Mouse (Mus musculus) midbrain, embryonic 12.5 days (tissue): ENCODE measurements around the gene Npr2. TPM values are rescaled to one million over a fixed set of nuclear protein-coding genes. Genes with fewer than 3 reads are reported as not detected.

Experiments
- ATAC-seq: fragments of 200-750 bp; cut with Nextera tagmentation; 2 replicates; pipeline ENCODE4 v1.8.0; 2017; ENCODE audit warnings: low read depth, moderate TSS enrichment, moderate library complexity; ENCODE audit not compliant: low FRiP score
- H3K27ac ChIP-seq: fragments of 300-500 bp; sonication (generic); replicated peaks from 2 replicates; pipeline ENCODE4 v1.5.1; 2016; ENCODE audit warnings: mild to moderate bottlenecking
- H3K27me3 ChIP-seq: fragments of 300-500 bp; sonication (generic); 2 replicates; pipeline ENCODE4 v1.6.1; 2016; ENCODE audit warnings: mild to moderate bottlenecking
- H3K36me3 ChIP-seq: fragments of 300-500 bp; sonication (generic); 2 replicates; pipeline ENCODE4 v1.6.1; 2016
- H3K4me1 ChIP-seq: fragments of 300-500 bp; sonication (generic); 2 replicates; pipeline ENCODE4 v1.6.1; 2016
- H3K4me2 ChIP-seq: fragments of 300-500 bp; sonication (generic); replicated peaks from 2 replicates; pipeline ENCODE4 v1.6.1; 2016; ENCODE audit warnings: mild to moderate bottlenecking, moderate library complexity
- H3K4me3 ChIP-seq: fragments of 300-500 bp; sonication (generic); 2 replicates; pipeline ENCODE4 v1.5.1; 2016; ENCODE audit warnings: mild to moderate bottlenecking
- H3K9ac ChIP-seq: fragments of 300-500 bp; sonication (generic); replicated peaks from 2 replicates; pipeline ENCODE4 v1.6.1; 2016; ENCODE audit warnings: mild to moderate bottlenecking, moderate library complexity
- H3K9me3 ChIP-seq: fragments of 300-500 bp; sonication (generic); 2 replicates; pipeline ENCODE4 v1.6.1; 2016; ENCODE audit warnings: mild to moderate bottlenecking
- WGBS: fragments of 180-500 bp; shearing (Covaris S2); methylation state at CpG from one replicate; pipeline ENCODE4 v1.1.7; 2016; 5-methylcytosine and 5-hydroxymethylcytosine counted together
- polyA plus RNA-seq: library from polyadenylated mRNA; unstranded; fragments of >200 nt; fragmentation: Nextera tagmentation; extraction: Ambion mirVana; gene quantifications from 2 replicates; pipeline ENCODE4 v1.2.1, GENCODE M21; 2016

Gene Npr2
- polyA plus RNA-seq, 1 experiment from 2014 or later, result 24.9 TPM

- Histone ChIP-seq H3K9me3 (no peaks in the 10 kb centered on the region), H3K4me3 (peak overlapping the region; percentile 68), H3K4me2 (peak overlapping the region; percentile 80), H3K27me3 (peaks cover 23% of the 10 kb centered on the region), H3K9ac (peak overlapping the region; percentile 90), H3K4me1 (peaks cover 34% of the 10 kb centered on the region), H3K27ac (peak overlapping the region; percentile 86), H3K36me3 (no peaks in the 10 kb centered on the region)
- no peak for ATAC-seq
- WGBS, result 44% methylated on average over 42 of the region's 42 CpGs
Observed at GRCm38 (mm10) chr4:43631956-43632920, 503 bp downstream of the Npr2 start.

DNA sequence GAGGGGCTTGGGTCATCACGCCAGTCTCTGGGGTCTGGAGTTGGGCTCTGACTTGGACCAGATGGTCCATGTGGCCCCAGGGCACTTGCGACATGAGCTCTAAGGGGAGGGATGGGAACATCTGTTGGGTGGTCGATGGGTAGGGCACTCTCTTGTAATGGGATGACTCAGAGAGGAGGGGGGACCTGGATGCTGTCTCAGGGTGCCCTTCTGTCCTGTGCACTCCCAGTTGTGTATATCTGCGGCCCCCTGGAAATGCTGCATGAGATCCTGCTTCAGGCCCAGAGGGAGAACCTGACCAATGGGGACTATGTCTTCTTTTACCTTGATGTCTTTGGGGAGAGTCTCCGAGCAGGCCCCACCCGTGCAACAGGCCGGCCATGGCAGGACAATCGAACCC lies 1.6 kb downstream of the Npr2 start:
- H3K36me3 ChIP-seq, result no peaks in the 10 kb centered on the region
- 0 out of 2 replicates have a peak overlapping the region, but pooled peaks have one; percentile 10 for H3K27ac ChIP-seq
- H3K9me3 ChIP-seq, result no peaks in the 10 kb centered on the region
- ATAC-seq, result no peak
- peak overlapping the region; percentile 80 for H3K4me2 ChIP-seq
- H3K4me3 ChIP-seq, result no peak overlapping the region
- H3K4me1 ChIP-seq, result peaks cover 34% of the 10 kb centered on the region
- peaks cover 20% of the 10 kb centered on the region for H3K27me3 ChIP-seq
- H3K9ac ChIP-seq, result no peak overlapping the region
- 79% methylated on average over 8 of the region's 8 CpGs for WGBS

DNA sequence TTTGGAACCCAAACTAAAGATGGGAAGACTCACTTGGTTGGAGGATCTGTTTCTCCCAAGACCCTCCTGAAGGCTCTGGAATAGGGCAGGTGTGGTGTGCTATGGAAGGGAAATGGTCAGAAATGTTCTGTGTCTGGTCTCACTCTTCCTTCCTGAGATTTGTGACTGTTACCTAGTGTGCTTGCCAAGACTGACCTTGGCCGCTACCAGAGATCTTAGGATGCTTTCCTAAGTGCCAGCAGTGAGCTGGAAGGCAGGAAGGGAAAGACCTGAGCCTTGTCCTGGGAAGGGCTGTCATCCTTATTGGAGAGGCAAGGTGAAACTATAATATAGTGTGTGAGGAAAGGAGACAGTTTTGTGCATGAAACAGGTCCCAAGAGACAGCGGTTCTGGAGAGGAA lies 2.0 kb downstream of the Npr2 start:
- Histone ChIP-seq H3K9me3 (no peaks in the 10 kb centered on the region), H3K9ac (no peak overlapping the region), H3K4me2 (peak overlapping the region; percentile 80), H3K27me3 (peaks cover 16% of the 10 kb centered on the region), H3K36me3 (no peaks in the 10 kb centered on the region), H3K4me1 (peaks cover 34% of the 10 kb centered on the region), H3K27ac (0 out of 2 replicates have a peak overlapping the region, but pooled peaks have one; percentile 5), H3K4me3 (no peak overlapping the region)
- 94% methylated on average over 2 of the region's 2 CpGs for WGBS
- ATAC-seq, result no peak

- Histone ChIP-seq H3K4me3 (no peak overlapping the region), H3K9ac (no peak overlapping the region), H3K4me2 (no peak overlapping the region), H3K27ac (no peak overlapping the region), H3K9me3 (no peaks in the 10 kb centered on the region), H3K27me3 (peaks cover 16% of the 10 kb centered on the region), H3K36me3 (no peaks in the 10 kb centered on the region), H3K4me1 (peaks cover 34% of the 10 kb centered on the region)
- 87% methylated on average over 7 of the region's 7 CpGs for WGBS
- no peak for ATAC-seq
Observed at GRCm38 (mm10) chr4:43634621-43635374, 3.1 kb downstream of the Npr2 start.

GRCm38 (mm10) chr4:43636751-43637150 lies 5.0 kb downstream of the Npr2 start:
- Histone ChIP-seq H3K27me3 (peaks cover 16% of the 10 kb centered on the region), H3K9me3 (no peaks in the 10 kb centered on the region), H3K27ac (no peak overlapping the region), H3K4me2 (no peak overlapping the region), H3K4me1 (peaks cover 23% of the 10 kb centered on the region), H3K36me3 (no peaks in the 10 kb centered on the region), H3K4me3 (no peak overlapping the region), H3K9ac (no peak overlapping the region)
- no peak for ATAC-seq
- WGBS, result 79% methylated on average over 6 of the region's 6 CpGs

GRCm38 (mm10) chr4:43640076-43640475 lies 8.3 kb downstream of the Npr2 start:
- H3K4me2 ChIP-seq, result no peak overlapping the region
- H3K27me3 ChIP-seq, result no peaks in the 10 kb centered on the region
- H3K4me1 ChIP-seq, result peaks cover 1% of the 10 kb centered on the region; the same call in 1 of the 2 replicates
- peaks cover 6% of the 10 kb centered on the region; the same call in 1 of the 2 replicates for H3K36me3 ChIP-seq
- no peak overlapping the region for H3K4me3 ChIP-seq
- no peak overlapping the region for H3K27ac ChIP-seq
- 68% methylated on average over 8 of the region's 9 CpGs for WGBS
- no peak overlapping the region for H3K9ac ChIP-seq
- ATAC-seq, result no peak
- no peaks in the 10 kb centered on the region for H3K9me3 ChIP-seq

DNA sequence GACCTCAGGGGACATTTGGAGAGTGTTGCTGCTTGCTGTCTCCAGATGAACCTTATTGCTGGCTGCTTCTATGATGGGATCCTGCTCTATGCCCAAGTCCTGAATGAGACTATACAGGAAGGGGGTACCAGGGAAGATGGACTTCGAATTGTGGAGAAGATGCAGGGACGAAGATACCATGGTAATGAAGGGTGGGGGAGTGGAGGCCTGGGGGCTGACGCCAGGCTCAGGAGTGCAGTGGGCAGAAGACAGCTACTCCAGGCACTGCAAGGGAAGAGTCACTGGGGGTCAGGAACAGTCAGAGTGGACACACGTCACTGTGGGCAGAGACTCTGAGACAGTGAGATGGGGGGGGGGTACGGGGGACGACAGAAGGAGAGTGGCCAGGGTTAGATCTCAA lies 8.8 kb downstream of the Npr2 start:
- Histone ChIP-seq H3K4me3 (no peak overlapping the region), H3K27me3 (no peaks in the 10 kb centered on the region), H3K4me1 (no peaks in the 10 kb centered on the region), H3K9ac (no peak overlapping the region), H3K27ac (no peak overlapping the region), H3K4me2 (no peak overlapping the region), H3K36me3 (peaks cover 6% of the 10 kb centered on the region; the same call in 1 of the 2 replicates), H3K9me3 (no peaks in the 10 kb centered on the region)
- ATAC-seq, result no peak
- 78% methylated on average over 6 of the region's 6 CpGs for WGBS

DNA sequence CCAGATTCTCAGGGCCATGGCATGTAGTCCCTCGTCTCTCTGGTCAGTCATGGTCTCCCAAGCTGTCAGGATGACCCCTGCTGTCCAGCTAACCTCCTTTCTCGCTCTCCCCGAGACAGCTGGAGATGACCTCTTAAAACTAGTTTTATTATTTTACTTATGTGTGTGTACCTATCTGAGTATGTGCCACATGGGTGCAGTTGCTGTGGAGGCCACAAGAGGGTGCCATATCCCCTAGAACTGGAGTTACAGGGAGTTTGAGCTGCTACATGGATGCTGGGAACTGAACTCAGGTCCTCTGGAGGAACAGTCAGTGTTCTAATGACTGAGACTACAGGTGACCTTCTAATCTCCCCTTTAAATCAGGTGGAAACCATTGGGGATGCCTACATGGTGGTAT lies 18.0 kb downstream of the Npr2 start:
- 88% methylated on average over 3 of the region's 3 CpGs for WGBS
- Histone ChIP-seq H3K4me2 (no peak overlapping the region), H3K4me3 (no peak overlapping the region), H3K27ac (no peak overlapping the region), H3K27me3 (no peaks in the 10 kb centered on the region), H3K9me3 (0 out of 2 replicates have a peak, but pooled peaks cover 5% of the 10 kb centered on the region), H3K9ac (no peak overlapping the region), H3K36me3 (peaks cover 22% of the 10 kb centered on the region), H3K4me1 (peaks cover 9% of the 10 kb centered on the region)
- no peak for ATAC-seq

DNA sequence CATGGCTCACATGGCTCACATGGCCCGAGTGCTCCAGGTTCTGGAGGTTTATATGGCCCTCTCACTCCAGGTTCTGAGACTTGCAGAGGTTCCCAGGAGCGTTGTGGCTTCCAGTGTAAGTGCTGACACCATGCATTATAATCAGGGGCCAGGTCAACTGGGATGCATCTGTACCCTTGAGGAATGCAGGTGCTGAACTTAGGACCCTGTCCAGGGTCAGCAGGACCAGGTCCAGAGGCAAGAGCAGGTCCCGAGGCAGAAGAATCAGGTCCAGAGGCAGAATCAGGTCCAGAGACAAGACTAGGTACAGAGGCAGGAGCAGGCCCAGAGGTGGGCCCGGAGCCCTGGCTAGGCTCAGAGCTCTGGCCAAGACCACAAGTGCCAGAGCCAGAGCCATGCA lies 21.0 kb downstream of the Npr2 start:
- no peak overlapping the region for H3K27ac ChIP-seq
- H3K27me3 ChIP-seq, result no peaks in the 10 kb centered on the region
- peak overlapping the region; percentile 46 for H3K4me2 ChIP-seq
- peak overlapping the region; percentile 34; the same call in 1 of the 2 replicates for H3K4me3 ChIP-seq
- no peak overlapping the region for H3K9ac ChIP-seq
- 85% methylated on average over 4 of the region's 4 CpGs for WGBS
- no peak for ATAC-seq
- H3K4me1 ChIP-seq, result peaks cover 16% of the 10 kb centered on the region
- H3K9me3 ChIP-seq, result 0 out of 2 replicates have a peak, but pooled peaks cover 5% of the 10 kb centered on the region
- peaks cover 22% of the 10 kb centered on the region for H3K36me3 ChIP-seq

DNA sequence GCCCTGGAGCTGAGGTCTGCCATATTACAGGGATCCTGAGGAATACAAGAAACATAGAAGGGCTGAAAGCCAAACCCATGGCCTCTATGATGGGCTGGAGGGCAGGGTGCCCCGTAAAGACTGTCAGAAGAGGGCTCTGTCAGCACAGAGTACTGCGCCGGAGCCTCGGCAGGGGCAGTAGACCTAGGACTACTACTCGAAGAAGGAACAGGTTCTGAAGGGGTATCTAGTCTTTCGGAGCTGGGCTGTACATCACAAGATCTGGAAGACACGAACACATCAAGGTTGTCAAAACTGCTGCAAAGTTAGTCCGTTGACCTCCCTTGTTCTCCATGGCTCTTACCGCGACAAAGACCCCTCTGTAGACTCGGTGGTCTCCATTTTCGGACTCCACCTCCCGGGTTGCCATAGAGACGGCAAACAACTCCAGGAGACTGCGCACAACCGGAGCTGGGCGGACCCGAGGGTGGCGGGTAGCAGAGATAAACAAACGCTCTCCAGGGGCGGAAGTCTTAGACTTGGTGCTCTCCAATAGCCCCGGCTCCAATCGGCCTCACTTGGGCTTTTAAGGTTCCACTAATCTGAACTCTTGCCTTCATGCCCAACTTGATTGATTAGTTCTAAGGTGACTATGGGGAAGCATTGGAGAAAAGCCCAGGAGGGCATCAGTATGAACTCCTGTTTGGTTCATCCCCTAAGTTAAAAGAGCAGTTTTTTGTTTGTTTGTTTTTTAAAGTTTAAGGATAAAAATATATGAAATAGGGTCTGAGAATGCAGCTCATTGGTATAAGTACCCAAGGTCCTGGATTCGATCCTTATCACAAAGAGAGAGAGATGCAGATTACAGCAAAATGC lies 21.7 kb downstream of the Npr2 start, which contains the start of gene Spag8:
Gene Spag8 (minus strand): TSS at position 434 of the 855 bp plus-strand sequence.
- peak within 1 kb of the TSS; percentile 34 for H3K4me3 ChIP-seq
- no peak within 1 kb of the TSS for H3K9ac ChIP-seq
- H3K27ac ChIP-seq, result 0 out of 2 replicates have a peak within 1 kb of the TSS, but pooled peaks have one; percentile 22
- 0 out of 2 replicates have a peak, but pooled peaks cover 5% of the 10 kb centered on the region for H3K9me3 ChIP-seq
- H3K4me1 ChIP-seq, result peaks cover 16% of the 10 kb centered on the region
- peaks cover 22% of the 10 kb centered on the region for H3K36me3 ChIP-seq
- no peaks in the 10 kb centered on the region; the same call in 1 of the 2 replicates for H3K27me3 ChIP-seq
- no peak for ATAC-seq
- 15% methylated on average over 24 of the region's 24 CpGs for WGBS
- peak within 1 kb of the TSS; percentile 46 for H3K4me2 ChIP-seq
